Mouse (Mus musculus) myocyte (in vitro differentiated cells): Measurements from ENCODE around the gene Olfr247. TPM values are rescaled to one million over a fixed set of nuclear protein-coding genes. Genes with fewer than 3 reads are reported as not detected.
"Not testable (repeated sequence)": the region's sequence is repeated elsewhere in the genome, so short reads cannot be mapped to it uniquely, and the experiment has no call there.

ENCODE experiments used
- H3K27me3 ChIP-seq: one replicate; pipeline ENCODE4 v1.6.1; 2011; ENCODE audit not compliant: control insufficient read depth, insufficient read depth, insufficient read length
- H3K36me3 ChIP-seq: one replicate; pipeline ENCODE4 v1.6.1; 2011; ENCODE audit not compliant: control insufficient read depth, insufficient read depth
- H3K4me2 ChIP-seq: one replicate; pipeline ENCODE4 v1.6.1; 2011; ENCODE audit warnings: low read depth, control low read depth
- H3K4me3 ChIP-seq: one replicate; pipeline ENCODE4 v1.5.1; 2011; ENCODE audit warnings: mild to moderate bottlenecking, control low read depth, moderate library complexity
- H3K79me2 ChIP-seq: one replicate; pipeline ENCODE4 v1.6.1; 2011; ENCODE audit not compliant: control insufficient read depth, insufficient read depth
- H3ac ChIP-seq: one replicate; pipeline ENCODE4 v1.6.1; 2011; ENCODE audit not compliant: control insufficient read depth, insufficient read length
- CEBPB ChIP-seq: IDR thresholded peaks from 2 replicates; pipeline ENCODE4 v1.6.1; 2011; ENCODE audit warnings: mild to moderate bottlenecking, moderate library complexity; ENCODE audit not compliant: poor library complexity, insufficient read depth, severe bottlenecking
- E2F4 ChIP-seq: IDR thresholded peaks from one replicate; pipeline ENCODE4 v1.6.1; 2011; ENCODE audit warnings: mild to moderate bottlenecking, control low read depth, moderate library complexity; ENCODE audit not compliant: insufficient read depth
- MAX ChIP-seq: IDR thresholded peaks from one replicate; pipeline ENCODE4 v1.6.1; 2011; ENCODE audit warnings: low read depth, mild to moderate bottlenecking, control low read depth
- MYOD1 ChIP-seq, 3 experiments: IDR thresholded peaks; one replicate each; pipeline ENCODE4 v1.6.1; 2011; ENCODE audit warnings: control low read depth in 2 of 3, low read depth in 2 of 3, mild to moderate bottlenecking in 2 of 3, moderate library complexity in 1 of 3; ENCODE audit not compliant: insufficient read length in 2 of 3, control insufficient read depth in 1 of 3
- MYOG ChIP-seq, 3 experiments: IDR thresholded peaks; one replicate each; pipeline ENCODE4 v1.6.1; 2011; ENCODE audit warnings: control low read depth in 2 of 3, low read depth in 2 of 3, mild to moderate bottlenecking in 2 of 3; ENCODE audit not compliant: insufficient read length in 2 of 3, control insufficient read depth in 1 of 3, insufficient read depth in 1 of 3
- POLR2A ChIP-seq: IDR thresholded peaks from one replicate; pipeline ENCODE4 v1.6.1; 2011; ENCODE audit warnings: low read depth, mild to moderate bottlenecking, control low read depth, moderate library complexity; ENCODE audit not compliant: insufficient read length
- POLR2AphosphoS2 ChIP-seq: IDR thresholded peaks from one replicate; pipeline ENCODE4 v1.6.1; 2011; ENCODE audit warnings: low read depth, control low read depth; ENCODE audit not compliant: insufficient read length
- REST ChIP-seq: IDR thresholded peaks from one replicate; pipeline ENCODE4 v1.6.1; 2011; ENCODE audit warnings: mild to moderate bottlenecking, control low read depth, moderate library complexity; ENCODE audit not compliant: insufficient read depth, insufficient read length
- SRF ChIP-seq: IDR thresholded peaks from one replicate; pipeline ENCODE4 v1.6.1; 2011; ENCODE audit warnings: low read depth; ENCODE audit not compliant: control insufficient read depth, insufficient read length
- TCF12 ChIP-seq: IDR thresholded peaks from one replicate; pipeline ENCODE4 v1.6.1; 2011; ENCODE audit warnings: mild to moderate bottlenecking, control low read depth; ENCODE audit not compliant: poor library complexity, insufficient read depth, severe bottlenecking
- TCF3 ChIP-seq: IDR thresholded peaks from one replicate; pipeline ENCODE4 v1.6.1; 2011; ENCODE audit warnings: low read depth, control low read depth; ENCODE audit not compliant: insufficient read length
- USF1 ChIP-seq: IDR thresholded peaks from one replicate; pipeline ENCODE4 v1.6.1; 2011; ENCODE audit warnings: low read depth, mild to moderate bottlenecking, control low read depth, moderate library complexity
- polyA plus RNA-seq: library from polyadenylated mRNA; unstranded; fragments of >200 nt; fragmentation: generic; extraction: Trizol; gene quantifications from one replicate; pipeline ENCODE4 v1.2.1, GENCODE M21; 2012; ENCODE audit warnings: missing spikeins

Olfr247 gene
- not detected for polyA plus RNA-seq

DNA sequence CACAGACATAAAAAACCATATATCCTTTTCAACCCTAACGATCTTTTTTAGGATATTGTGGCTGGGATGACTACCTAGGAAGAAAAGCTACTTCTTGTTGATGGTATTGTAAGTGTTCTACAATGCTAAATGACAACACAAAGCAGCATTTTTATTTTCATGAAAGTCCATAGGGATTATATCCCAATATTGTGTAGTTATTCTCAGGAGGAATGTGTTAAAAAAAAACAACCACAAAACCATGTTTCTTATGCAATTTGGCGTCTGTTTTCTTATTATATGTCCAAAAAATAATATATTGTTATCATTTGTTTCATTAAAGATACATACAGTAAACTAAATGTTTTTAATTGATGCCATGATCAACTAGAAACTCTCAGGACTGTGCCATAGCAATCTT, at the start of gene Olfr247:
TSS of gene Olfr247 (minus strand) at position 101 of the 400 bp plus-strand sequence.
- not testable (repeated sequence) for H3K27me3 ChIP-seq, H3K36me3 ChIP-seq, H3ac ChIP-seq, H3K4me2 ChIP-seq, H3K4me3 ChIP-seq, H3K79me2 ChIP-seq

- no peak for TF ChIP-seq USF1
- no peak for TF ChIP-seq TCF12
- no peak for TF ChIP-seq TCF3
- TF ChIP-seq REST: no peak
- no peak for TF ChIP-seq MAX
- TF ChIP-seq MYOD1 (IDR thresholded peaks at IDR 0.05; ENCODE audit: control insufficient read depth in 1 of 3, insufficient read length in 2 of 3, low read depth in 2 of 3): no peak
- no peak for TF ChIP-seq POLR2AphosphoS2
- no peak for TF ChIP-seq POLR2A
- no peak for TF ChIP-seq E2F4
- TF ChIP-seq MYOG (IDR thresholded peaks at IDR 0.05; ENCODE audit: control insufficient read depth in 1 of 3, insufficient read depth in 1 of 3, insufficient read length in 2 of 3, low read depth in 2 of 3): no peak
- no peak for TF ChIP-seq CEBPB
- TF ChIP-seq SRF: no peak
- no peaks in the 10 kb centered on the region for H3K36me3 ChIP-seq
- no peak within 1 kb of the TSS for H3K4me3 ChIP-seq
- H3ac ChIP-seq: no peak within 1 kb of the TSS
- H3K79me2 ChIP-seq: no peaks in the 10 kb centered on the region
- no peaks in the 10 kb centered on the region for H3K27me3 ChIP-seq
- H3K4me2 ChIP-seq: no peak within 1 kb of the TSS
These were observed 36.4 kb upstream of the Olfr247 start, which contains the start of gene Olfr820 for GRCm38 (mm10) chr10:130012321-130012720. TSS of gene Olfr820 (plus strand) at chr10:130012621.

DNA sequence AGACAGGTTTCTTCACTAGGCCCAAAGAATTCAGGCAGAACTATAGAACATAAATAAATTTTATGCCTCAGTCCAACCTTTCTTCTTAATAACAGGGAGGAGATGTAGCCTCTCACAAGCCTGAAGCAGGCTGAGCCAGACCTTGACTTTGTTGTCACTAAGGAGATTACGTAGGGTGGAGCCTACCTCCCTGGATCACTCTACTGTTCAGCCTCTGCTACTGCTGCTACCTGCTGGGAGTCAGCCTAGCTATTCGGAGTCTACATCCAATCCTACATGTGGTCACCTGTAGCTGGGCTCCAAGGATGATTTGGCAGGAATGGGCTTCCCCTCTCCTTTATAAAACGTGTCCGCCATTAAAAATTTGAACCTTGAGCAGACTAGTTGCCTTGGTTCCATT, 29.4 kb upstream of the Olfr247 start:
- not testable (repeated sequence) for H3K4me3 ChIP-seq, H3ac ChIP-seq, H3K4me2 ChIP-seq, H3K79me2 ChIP-seq, H3K36me3 ChIP-seq, H3K27me3 ChIP-seq

DNA sequence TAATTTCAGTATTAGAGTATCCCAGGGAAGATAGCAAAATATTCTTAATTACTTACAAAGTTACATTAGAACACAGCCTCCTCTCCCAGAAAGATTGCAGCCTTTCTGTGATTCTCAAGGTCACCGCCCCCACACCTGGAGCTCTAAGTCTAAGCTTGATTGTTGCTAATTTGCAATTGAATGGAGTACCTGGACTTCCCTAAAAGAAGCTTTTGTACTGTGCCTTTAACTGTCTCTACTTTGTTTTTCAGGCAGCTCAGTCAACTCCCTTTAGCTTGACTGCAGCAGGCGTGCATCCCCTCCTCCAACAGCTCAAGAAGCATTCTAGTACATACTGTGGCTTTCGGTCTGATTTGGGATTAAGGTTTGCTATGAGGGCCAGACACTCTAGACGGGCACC, 28.2 kb upstream of the Olfr247 start:
- H3K27me3 ChIP-seq, H3K79me2 ChIP-seq, H3K4me3 ChIP-seq, H3K4me2 ChIP-seq, H3K36me3 ChIP-seq, H3ac ChIP-seq: not testable (repeated sequence)

- H3K27me3 ChIP-seq, H3K4me3 ChIP-seq, H3K36me3 ChIP-seq, H3K4me2 ChIP-seq, H3ac ChIP-seq, H3K79me2 ChIP-seq: not testable (repeated sequence)
These were observed 9.0 kb upstream of the Olfr247 start, which contains the start of gene Gm10310 for GRCm38 (mm10) chr10:129984962-129985361. TSS of gene Gm10310 (minus strand) at chr10:129985062.

GRCm38 (mm10) chr10:129981867-129982266, 5.9 kb upstream of the Olfr247 start:
- not testable (repeated sequence) for H3ac ChIP-seq, H3K79me2 ChIP-seq, H3K4me3 ChIP-seq, H3K27me3 ChIP-seq, H3K36me3 ChIP-seq, H3K4me2 ChIP-seq

DNA sequence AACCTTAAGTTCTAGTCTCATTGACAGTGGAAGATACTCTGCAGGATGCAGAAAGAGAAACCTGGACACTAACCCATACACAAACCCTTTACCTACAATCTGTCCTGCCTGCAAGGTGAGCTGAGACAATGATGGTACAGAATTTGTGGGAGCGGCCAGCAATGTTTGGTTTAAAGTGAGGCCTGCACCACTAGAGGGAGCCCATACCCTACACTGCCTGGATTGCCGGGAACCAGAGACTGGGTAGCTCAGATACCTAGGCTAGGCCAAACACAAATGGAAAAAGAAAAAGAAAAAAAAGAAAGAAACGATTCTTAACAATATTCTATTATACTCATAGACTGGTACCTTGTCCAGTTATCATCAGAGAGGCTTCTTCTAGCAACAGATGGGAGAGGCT, 2.9 kb downstream of the Olfr247 start:
- not testable (repeated sequence) for H3K79me2 ChIP-seq, H3K36me3 ChIP-seq, H3K4me3 ChIP-seq, H3K4me2 ChIP-seq, H3K27me3 ChIP-seq, H3ac ChIP-seq

- H3K27me3 ChIP-seq, H3K36me3 ChIP-seq, H3K4me3 ChIP-seq, H3K79me2 ChIP-seq, H3ac ChIP-seq, H3K4me2 ChIP-seq: not testable (repeated sequence)
These were observed 8.8 kb downstream of the Olfr247 start, which contains the start of gene Olfr819 for GRCm38 (mm10) chr10:129967166-129967565. TSS of gene Olfr819 (minus strand) at chr10:129967266.

GRCm38 (mm10) chr10:129966232-129966631, 9.7 kb downstream of the Olfr247 start:
- H3K79me2 ChIP-seq, H3ac ChIP-seq, H3K27me3 ChIP-seq, H3K4me2 ChIP-seq, H3K36me3 ChIP-seq, H3K4me3 ChIP-seq: not testable (repeated sequence)
